Mouse (Mus musculus) limb, embryonic 13.5 days (tissue): ENCODE measurements at regions not wholly inside any gene's neighbourhood (a gene's known extent, or its start where the extent isn't known, plus 50 kb on each side); places are given as distances from the start of the nearest gene placed in this dataset.

ENCODE experiments used
- ATAC-seq: fragments of 200-750 bp; cut with Nextera tagmentation; 2 replicates; pipeline ENCODE4 v1.8.0; 2017; ENCODE audit warnings: low read depth, moderate number of reproducible peaks, moderate TSS enrichment; ENCODE audit not compliant: low FRiP score
- H3K27ac ChIP-seq: fragments of 300-500 bp; sonication (generic); 2 replicates; pipeline ENCODE4 v1.5.1; 2015; ENCODE audit warnings: inconsistent platforms, mild to moderate bottlenecking, moderate library complexity
- H3K27me3 ChIP-seq: fragments of 300-500 bp; sonication (generic); 2 replicates; pipeline ENCODE4 v1.6.1; 2015; ENCODE audit warnings: mild to moderate bottlenecking, inconsistent platforms
- H3K36me3 ChIP-seq: fragments of 300-500 bp; sonication (generic); 2 replicates; pipeline ENCODE4 v1.6.1; 2015; ENCODE audit warnings: inconsistent platforms, mild to moderate bottlenecking, moderate library complexity
- H3K4me1 ChIP-seq: fragments of 300-500 bp; sonication (generic); 2 replicates; pipeline ENCODE4 v1.6.1; 2015; ENCODE audit warnings: inconsistent platforms
- H3K4me2 ChIP-seq: fragments of 300-500 bp; sonication (generic); replicated peaks from 2 replicates; pipeline ENCODE4 v1.6.1; 2015; ENCODE audit warnings: inconsistent platforms, mild to moderate bottlenecking, moderate library complexity
- H3K4me3 ChIP-seq: fragments of 300-500 bp; sonication (generic); 2 replicates; pipeline ENCODE4 v1.5.1; 2015; ENCODE audit warnings: moderate library complexity, mild to moderate bottlenecking, inconsistent platforms
- H3K9ac ChIP-seq: fragments of 300-500 bp; sonication (generic); 2 replicates; pipeline ENCODE4 v1.6.1; 2015; ENCODE audit warnings: mild to moderate bottlenecking, inconsistent platforms
- H3K9me3 ChIP-seq: fragments of 300-500 bp; sonication (generic); 2 replicates; pipeline ENCODE4 v1.6.1; 2016; ENCODE audit warnings: inconsistent platforms
- WGBS: fragments of 180-500 bp; shearing (Covaris S2); methylation state at CpG from one replicate; pipeline ENCODE4 v1.1.7; 2015; 5-methylcytosine and 5-hydroxymethylcytosine counted together

- no peaks in the 10 kb centered on the region for H3K9me3 ChIP-seq
- H3K9ac ChIP-seq = no peak overlapping the region
- peaks cover 16% of the 10 kb centered on the region for H3K27me3 ChIP-seq
- no peak overlapping the region for H3K4me2 ChIP-seq
- ATAC-seq = no peak
- no peak overlapping the region for H3K4me3 ChIP-seq
- H3K4me1 ChIP-seq = peaks cover 20% of the 10 kb centered on the region
- no peaks in the 10 kb centered on the region for H3K36me3 ChIP-seq
- no peak overlapping the region for H3K27ac ChIP-seq
- WGBS = 67% methylated on average over 4 of the region's 4 CpGs
These were observed 173.7 kb downstream of the Rybp start for GRCm38 (mm10) chr6:100113393-100114137.

GRCm38 (mm10) chr6:100110981-100111660, 176.2 kb downstream of the Rybp start:
- Histone ChIP-seq H3K4me2 (no peak overlapping the region), H3K4me1 (peaks cover 36% of the 10 kb centered on the region), H3K27ac (no peak overlapping the region), H3K4me3 (no peak overlapping the region), H3K27me3 (peaks cover 35% of the 10 kb centered on the region), H3K9ac (no peak overlapping the region), H3K36me3 (no peaks in the 10 kb centered on the region), H3K9me3 (no peaks in the 10 kb centered on the region)
- no peak for ATAC-seq
- WGBS = 64% methylated on average over 2 of the region's 2 CpGs

GRCm38 (mm10) chr6:100109979-100110378, 177.3 kb downstream of the Rybp start:
- Histone ChIP-seq H3K9me3 (no peaks in the 10 kb centered on the region), H3K36me3 (no peaks in the 10 kb centered on the region), H3K9ac (no peak overlapping the region), H3K27ac (no peak overlapping the region), H3K27me3 (peaks cover 35% of the 10 kb centered on the region), H3K4me2 (no peak overlapping the region), H3K4me3 (no peak overlapping the region), H3K4me1 (peaks cover 48% of the 10 kb centered on the region)
- no peak for ATAC-seq
- 40% methylated on average over 7 of the region's 7 CpGs for WGBS

GRCm38 (mm10) chr6:100109351-100109750, 177.9 kb downstream of the Rybp start:
- H3K36me3 ChIP-seq = no peaks in the 10 kb centered on the region
- ATAC-seq = no peak
- no peak overlapping the region for H3K9ac ChIP-seq
- peaks cover 54% of the 10 kb centered on the region for H3K4me1 ChIP-seq
- peaks cover 35% of the 10 kb centered on the region for H3K27me3 ChIP-seq
- 58% methylated on average over 3 of the region's 3 CpGs for WGBS
- no peak overlapping the region for H3K27ac ChIP-seq
- no peak overlapping the region for H3K4me3 ChIP-seq
- no peaks in the 10 kb centered on the region for H3K9me3 ChIP-seq
- H3K4me2 ChIP-seq = no peak overlapping the region

GRCm38 (mm10) chr6:100107508-100107907, 179.8 kb downstream of the Rybp start:
- Histone ChIP-seq H3K9me3 (no peaks in the 10 kb centered on the region), H3K4me1 (peaks cover 66% of the 10 kb centered on the region), H3K9ac (no peak overlapping the region), H3K4me2 (no peak overlapping the region), H3K27ac (no peak overlapping the region), H3K4me3 (no peak overlapping the region), H3K27me3 (peaks cover 50% of the 10 kb centered on the region), H3K36me3 (no peaks in the 10 kb centered on the region)
- WGBS = 57% methylated on average over 3 of the region's 3 CpGs
- no peak for ATAC-seq

GRCm38 (mm10) chr6:100107066-100107465, 180.2 kb downstream of the Rybp start:
- no peak overlapping the region for H3K27ac ChIP-seq
- no peak for ATAC-seq
- peaks cover 54% of the 10 kb centered on the region for H3K27me3 ChIP-seq
- peaks cover 66% of the 10 kb centered on the region for H3K4me1 ChIP-seq
- no peaks in the 10 kb centered on the region for H3K9me3 ChIP-seq
- WGBS = 89% methylated on average over 5 of the region's 5 CpGs
- H3K4me2 ChIP-seq = no peak overlapping the region
- H3K9ac ChIP-seq = no peak overlapping the region
- no peak overlapping the region for H3K4me3 ChIP-seq
- no peaks in the 10 kb centered on the region for H3K36me3 ChIP-seq

- Histone ChIP-seq H3K27me3 (peaks cover 66% of the 10 kb centered on the region), H3K4me2 (no peak overlapping the region), H3K27ac (no peak overlapping the region), H3K36me3 (no peaks in the 10 kb centered on the region), H3K4me1 (peaks cover 25% of the 10 kb centered on the region), H3K4me3 (no peak overlapping the region), H3K9me3 (no peaks in the 10 kb centered on the region), H3K9ac (no peak overlapping the region)
- WGBS = 75% methylated on average over 4 of the region's 4 CpGs
- no peak for ATAC-seq
These were observed 186.6 kb downstream of the Rybp start for GRCm38 (mm10) chr6:100100565-100101133.

- Histone ChIP-seq H3K27me3 (peaks cover 64% of the 10 kb centered on the region), H3K9ac (no peak overlapping the region), H3K4me3 (no peak overlapping the region), H3K9me3 (no peaks in the 10 kb centered on the region), H3K4me1 (peaks cover 12% of the 10 kb centered on the region), H3K4me2 (no peak overlapping the region), H3K36me3 (no peaks in the 10 kb centered on the region), H3K27ac (no peak overlapping the region)
- no peak for ATAC-seq
- WGBS = 78% methylated on average over 13 of the region's 13 CpGs
These were observed 190.7 kb downstream of the Rybp start for GRCm38 (mm10) chr6:100096393-100097125.

- Histone ChIP-seq H3K4me2 (no peak overlapping the region), H3K9me3 (no peaks in the 10 kb centered on the region), H3K27ac (no peak overlapping the region), H3K4me3 (no peak overlapping the region), H3K9ac (no peak overlapping the region), H3K27me3 (peaks cover 60% of the 10 kb centered on the region), H3K36me3 (no peaks in the 10 kb centered on the region), H3K4me1 (peaks cover 12% of the 10 kb centered on the region)
- WGBS = 81% methylated on average over 6 of the region's 6 CpGs
- no peak for ATAC-seq
These were observed 192.6 kb downstream of the Rybp start for GRCm38 (mm10) chr6:100094653-100095217.

GRCm38 (mm10) chr6:100092870-100093269, 194.4 kb downstream of the Rybp start:
- peak; percentile 91 for ATAC-seq
- Histone ChIP-seq H3K4me3 (no peak overlapping the region), H3K27me3 (peaks cover 53% of the 10 kb centered on the region), H3K4me2 (no peak overlapping the region), H3K27ac (no peak overlapping the region), H3K36me3 (no peaks in the 10 kb centered on the region), H3K9me3 (no peaks in the 10 kb centered on the region), H3K4me1 (peaks cover 12% of the 10 kb centered on the region), H3K9ac (no peak overlapping the region)
- WGBS = 6% methylated on average over 8 of the region's 8 CpGs

- Histone ChIP-seq H3K27me3 (peaks cover 52% of the 10 kb centered on the region), H3K4me2 (no peak overlapping the region), H3K4me3 (no peak overlapping the region), H3K27ac (no peak overlapping the region), H3K36me3 (no peaks in the 10 kb centered on the region), H3K9me3 (no peaks in the 10 kb centered on the region), H3K9ac (no peak overlapping the region), H3K4me1 (peaks cover 20% of the 10 kb centered on the region)
- 48% methylated on average over 3 of the region's 3 CpGs for WGBS
- ATAC-seq = no peak
These were observed 195.5 kb downstream of the Rybp start for GRCm38 (mm10) chr6:100091815-100092214.

- WGBS = 54% methylated on average over 4 of the region's 4 CpGs
- H3K36me3 ChIP-seq = no peaks in the 10 kb centered on the region
- H3K4me2 ChIP-seq = no peak overlapping the region
- peaks cover 7% of the 10 kb centered on the region; the same call in 1 of the 2 replicates for H3K9me3 ChIP-seq
- H3K9ac ChIP-seq = no peak overlapping the region
- no peak overlapping the region for H3K4me3 ChIP-seq
- H3K4me1 ChIP-seq = peaks cover 20% of the 10 kb centered on the region
- peaks cover 43% of the 10 kb centered on the region for H3K27me3 ChIP-seq
- no peak for ATAC-seq
- no peak overlapping the region for H3K27ac ChIP-seq
These were observed 198.7 kb downstream of the Rybp start for GRCm38 (mm10) chr6:100088576-100088975.
